Mouse (Mus musculus) neural tube, embryonic 13.5 days (tissue): ENCODE data around the gene Gopc. TPM values are rescaled to one million over a fixed set of nuclear protein-coding genes. Genes with fewer than 3 reads are reported as not detected.

Experiments
- ATAC-seq: fragments of 200-750 bp; cut with Nextera tagmentation; 2 replicates; pipeline ENCODE4 v1.8.0; 2017; ENCODE audit warnings: low read depth, mild to moderate bottlenecking, moderate TSS enrichment, moderate library complexity
- H3K27ac ChIP-seq: fragments of 300-500 bp; sonication (generic); replicated peaks from 2 replicates; pipeline ENCODE4 v1.5.1; 2015; ENCODE audit warnings: moderate library complexity, mild to moderate bottlenecking, inconsistent platforms
- H3K27me3 ChIP-seq: fragments of 300-500 bp; sonication (generic); 2 replicates; pipeline ENCODE4 v1.6.1; 2015; ENCODE audit warnings: mild to moderate bottlenecking, inconsistent platforms
- H3K36me3 ChIP-seq: fragments of 300-500 bp; sonication (generic); 2 replicates; pipeline ENCODE4 v1.6.1; 2015; ENCODE audit warnings: mild to moderate bottlenecking, inconsistent platforms
- H3K4me1 ChIP-seq: fragments of 300-500 bp; sonication (generic); replicated peaks from 2 replicates; pipeline ENCODE4 v1.6.1; 2015; ENCODE audit warnings: inconsistent platforms
- H3K4me2 ChIP-seq: fragments of 300-500 bp; sonication (generic); 2 replicates; pipeline ENCODE4 v1.6.1; 2015; ENCODE audit warnings: inconsistent platforms, mild to moderate bottlenecking, moderate library complexity
- H3K4me3 ChIP-seq: fragments of 300-500 bp; sonication (generic); 2 replicates; pipeline ENCODE4 v1.5.1; 2015; ENCODE audit warnings: mild to moderate bottlenecking, inconsistent platforms
- H3K9ac ChIP-seq: fragments of 300-500 bp; sonication (generic); 2 replicates; pipeline ENCODE4 v1.6.1; 2015; ENCODE audit warnings: moderate library complexity, mild to moderate bottlenecking, inconsistent platforms
- H3K9me3 ChIP-seq: fragments of 300-500 bp; sonication (generic); 2 replicates; pipeline ENCODE4 v1.6.1; 2016; ENCODE audit warnings: inconsistent platforms
- WGBS: fragments of 180-500 bp; shearing (Covaris S2); methylation state at CpG from one replicate; pipeline ENCODE4 v1.1.7; 2015; 5-methylcytosine and 5-hydroxymethylcytosine counted together
- polyA plus RNA-seq: library from polyadenylated mRNA; unstranded; fragments of >200 nt; fragmentation: Nextera tagmentation; extraction: Ambion mirVana; gene quantifications from 2 replicates; pipeline ENCODE4 v1.2.1, GENCODE M21; 2015

The Gopc gene
- 29.1 and 32.2 TPM in 2 replicates for polyA plus RNA-seq

- peak within 1 kb of the TSS; percentile 98 for H3K27ac ChIP-seq
- no peaks in the 10 kb centered on the region for H3K27me3 ChIP-seq
- peak within 1 kb of the TSS; percentile 91 for H3K9ac ChIP-seq
- peak; percentile 98 for ATAC-seq
- no peaks in the 10 kb centered on the region for H3K9me3 ChIP-seq
- peak within 1 kb of the TSS; percentile 87 for H3K4me3 ChIP-seq
- H3K4me2 ChIP-seq, result peak within 1 kb of the TSS; percentile 77
- H3K4me1 ChIP-seq, result peaks cover 51% of the 10 kb centered on the region
- H3K36me3 ChIP-seq, result no peaks in the 10 kb centered on the region
- WGBS, result under 1% methylated on average over 52 of the region's 71 CpGs
These were observed at the start of gene Gopc for GRCm38 (mm10) chr10:52381845-52382591. Gopc (minus strand) TSS chr10:52382124.

GRCm38 (mm10) chr10:52430953-52431352 lies 49.0 kb upstream of the Gopc start:
- H3K27me3 ChIP-seq, result no peaks in the 10 kb centered on the region
- H3K9ac ChIP-seq, result no peak overlapping the region
- H3K9me3 ChIP-seq, result no peaks in the 10 kb centered on the region
- no peak overlapping the region for H3K4me3 ChIP-seq
- H3K27ac ChIP-seq, result no peak overlapping the region
- ATAC-seq, result no peak
- peaks cover 55% of the 10 kb centered on the region for H3K36me3 ChIP-seq
- no peak overlapping the region for H3K4me2 ChIP-seq
- H3K4me1 ChIP-seq, result peaks cover 9% of the 10 kb centered on the region; the same call in 1 of the 2 replicates
- WGBS, result 92% methylated on average over 1 of the region's 1 CpGs

GRCm38 (mm10) chr10:52427634-52428415 lies 45.9 kb upstream of the Gopc start:
- ATAC-seq, result no peak
- WGBS, result 41% methylated on average over 2 of the region's 2 CpGs

GRCm38 (mm10) chr10:52426314-52426980 lies 44.5 kb upstream of the Gopc start:
- 89% methylated on average over 7 of the region's 7 CpGs for WGBS
- ATAC-seq, result no peak
- H3K9ac ChIP-seq, result no peak overlapping the region

More at GRCm38 (mm10) chr10:52427634-52428415, 45.9 kb upstream of the Gopc start:
- H3K4me1 ChIP-seq, result peaks cover 9% of the 10 kb centered on the region; the same call in 1 of the 2 replicates
- no peak overlapping the region for H3K9ac ChIP-seq
- H3K4me3 ChIP-seq, result no peak overlapping the region
- peaks cover 28% of the 10 kb centered on the region for H3K36me3 ChIP-seq
- no peak overlapping the region for H3K27ac ChIP-seq
- no peaks in the 10 kb centered on the region for H3K9me3 ChIP-seq
- H3K27me3 ChIP-seq, result no peaks in the 10 kb centered on the region
- no peak overlapping the region for H3K4me2 ChIP-seq

GRCm38 (mm10) chr10:52423097-52423496 lies 41.2 kb upstream of the Gopc start:
- Histone ChIP-seq H3K4me1 (peaks cover 45% of the 10 kb centered on the region), H3K27me3 (no peaks in the 10 kb centered on the region), H3K9me3 (no peaks in the 10 kb centered on the region), H3K36me3 (no peaks in the 10 kb centered on the region), H3K9ac (no peak overlapping the region), H3K27ac (no peak overlapping the region), H3K4me2 (no peak overlapping the region), H3K4me3 (no peak overlapping the region)
- no peak for ATAC-seq
- WGBS, result 88% methylated on average over 2 of the region's 2 CpGs

More at GRCm38 (mm10) chr10:52426314-52426980, 44.5 kb upstream of the Gopc start:
- no peak overlapping the region for H3K4me3 ChIP-seq
- H3K27me3 ChIP-seq, result no peaks in the 10 kb centered on the region
- H3K4me2 ChIP-seq, result no peak overlapping the region
- H3K36me3 ChIP-seq, result peaks cover 16% of the 10 kb centered on the region
- H3K27ac ChIP-seq, result no peak overlapping the region
- H3K9me3 ChIP-seq, result no peaks in the 10 kb centered on the region
- H3K4me1 ChIP-seq, result peaks cover 16% of the 10 kb centered on the region; the same call in 1 of the 2 replicates

- Histone ChIP-seq H3K4me1 (peaks cover 45% of the 10 kb centered on the region), H3K4me2 (no peak overlapping the region), H3K4me3 (no peak overlapping the region), H3K9ac (no peak overlapping the region), H3K27me3 (no peaks in the 10 kb centered on the region), H3K9me3 (no peaks in the 10 kb centered on the region), H3K27ac (no peak overlapping the region), H3K36me3 (no peaks in the 10 kb centered on the region)
- ATAC-seq, result no peak
- WGBS, result 90% methylated on average over 6 of the region's 6 CpGs
These were observed 39.8 kb upstream of the Gopc start for GRCm38 (mm10) chr10:52421716-52422115.

GRCm38 (mm10) chr10:52420526-52420925 lies 38.6 kb upstream of the Gopc start:
- no peaks in the 10 kb centered on the region for H3K27me3 ChIP-seq
- WGBS, result 95% methylated on average over 1 of the region's 1 CpGs
- H3K4me3 ChIP-seq, result no peak overlapping the region
- H3K27ac ChIP-seq, result no peak overlapping the region
- ATAC-seq, result no peak
- H3K4me2 ChIP-seq, result no peak overlapping the region
- no peaks in the 10 kb centered on the region for H3K36me3 ChIP-seq
- H3K9ac ChIP-seq, result no peak overlapping the region
- no peaks in the 10 kb centered on the region for H3K9me3 ChIP-seq
- peaks cover 43% of the 10 kb centered on the region for H3K4me1 ChIP-seq

GRCm38 (mm10) chr10:52419402-52419801 lies 37.5 kb upstream of the Gopc start:
- H3K27me3 ChIP-seq, result no peaks in the 10 kb centered on the region
- peaks cover 43% of the 10 kb centered on the region for H3K4me1 ChIP-seq
- peak overlapping the region; percentile 88 for H3K4me3 ChIP-seq
- H3K27ac ChIP-seq, result no peak overlapping the region
- H3K36me3 ChIP-seq, result no peaks in the 10 kb centered on the region
- H3K9me3 ChIP-seq, result no peaks in the 10 kb centered on the region
- H3K9ac ChIP-seq, result peak overlapping the region; percentile 91; the same call in 1 of the 2 replicates
- no peak for ATAC-seq
- 40% methylated on average over 4 of the region's 4 CpGs for WGBS
- H3K4me2 ChIP-seq, result peak overlapping the region; percentile 82

- peak overlapping the region; percentile 91 for H3K9ac ChIP-seq
- H3K36me3 ChIP-seq, result no peaks in the 10 kb centered on the region
- H3K27ac ChIP-seq, result no peak overlapping the region
- ATAC-seq, result no peak
- H3K4me2 ChIP-seq, result peak overlapping the region; percentile 82
- WGBS, result 53% methylated on average over 5 of the region's 5 CpGs
- no peaks in the 10 kb centered on the region for H3K27me3 ChIP-seq
- no peaks in the 10 kb centered on the region for H3K9me3 ChIP-seq
- H3K4me1 ChIP-seq, result peaks cover 43% of the 10 kb centered on the region
- peak overlapping the region; percentile 88 for H3K4me3 ChIP-seq
These were observed 37.0 kb upstream of the Gopc start for GRCm38 (mm10) chr10:52418931-52419330.

- Histone ChIP-seq H3K4me2 (peak overlapping the region; percentile 82), H3K27me3 (no peaks in the 10 kb centered on the region), H3K9ac (peak overlapping the region; percentile 91), H3K9me3 (no peaks in the 10 kb centered on the region), H3K4me3 (peak overlapping the region; percentile 88), H3K27ac (peak overlapping the region; percentile 96), H3K4me1 (peaks cover 43% of the 10 kb centered on the region), H3K36me3 (no peaks in the 10 kb centered on the region)
- 2% methylated on average over 39 of the region's 39 CpGs for WGBS
- peak; percentile 63 for ATAC-seq
These were observed 36.3 kb upstream of the Gopc start for GRCm38 (mm10) chr10:52417998-52418860.

- Histone ChIP-seq H3K27me3 (no peaks in the 10 kb centered on the region), H3K36me3 (no peaks in the 10 kb centered on the region), H3K9ac (peak within 1 kb of the TSS; percentile 91), H3K4me3 (peak within 1 kb of the TSS; percentile 88), H3K9me3 (no peaks in the 10 kb centered on the region), H3K4me1 (peaks cover 42% of the 10 kb centered on the region), H3K4me2 (peak within 1 kb of the TSS; percentile 82), H3K27ac (peak within 1 kb of the TSS; percentile 96)
- peak; percentile 99 for ATAC-seq
- under 1% methylated on average over 66 of the region's 79 CpGs for WGBS
These were observed 35.5 kb upstream of the Gopc start, which contains the start of gene Nus1 for GRCm38 (mm10) chr10:52417299-52417997. Nus1 (plus strand) TSS chr10:52417547.
